Mouse (Mus musculus): ENCODE measurements around the gene Metrn. TPM values are rescaled to one million over a fixed set of nuclear protein-coding genes. Genes with fewer than 3 reads are reported as not detected.

Gene Metrn
- polyA plus RNA-seq, 1 experiment = 44.4 TPM

GRCm38 (mm10) chr17:25806507-25806906 lies 9.6 kb upstream of the Metrn start:
- H3K79me2 ChIP-seq (ENCODE audit: control insufficient read depth, insufficient read depth) = no peaks in the 10 kb centered on the region
- H3K4me3 ChIP-seq = no peak overlapping the region
- TF ChIP-seq TCF12 (IDR thresholded peaks at IDR 0.05; ENCODE audit: insufficient read depth, poor library complexity, severe bottlenecking) = no peak
- no peak for TF ChIP-seq SRF (IDR thresholded peaks at IDR 0.05; ENCODE audit: control insufficient read depth, insufficient read length, low read depth)
- no peak for TF ChIP-seq CEBPB (IDR thresholded peaks at IDR 0.05; ENCODE audit: insufficient read depth, poor library complexity, severe bottlenecking)
- TF ChIP-seq TCF3 (IDR thresholded peaks at IDR 0.05; ENCODE audit: insufficient read length, low read depth) = no peak
- no peak for TF ChIP-seq MAX (IDR thresholded peaks at IDR 0.05; ENCODE audit: low read depth)
- TF ChIP-seq MYOG (IDR thresholded peaks at IDR 0.05; ENCODE audit: control insufficient read depth in 1 of 3, insufficient read depth in 1 of 3, insufficient read length in 2 of 3, low read depth in 2 of 3) = no peak
- no peak for TF ChIP-seq POLR2AphosphoS2 (IDR thresholded peaks at IDR 0.05; ENCODE audit: insufficient read length, low read depth)
- no peak for TF ChIP-seq E2F4 (IDR thresholded peaks at IDR 0.05; ENCODE audit: insufficient read depth)
- TF ChIP-seq POLR2A (IDR thresholded peaks at IDR 0.05; ENCODE audit: insufficient read length, low read depth) = no peak
- TF ChIP-seq REST (IDR thresholded peaks at IDR 0.05; ENCODE audit: insufficient read depth, insufficient read length) = no peak
- no peak for TF ChIP-seq USF1 (IDR thresholded peaks at IDR 0.05; ENCODE audit: low read depth)
- H3K36me3 ChIP-seq (ENCODE audit: control insufficient read depth, insufficient read depth) = no peaks in the 10 kb centered on the region
- H3K4me2 ChIP-seq (ENCODE audit: low read depth) = no peak overlapping the region
- no peaks in the 10 kb centered on the region for H3K27me3 ChIP-seq (ENCODE audit: control insufficient read depth, insufficient read depth, insufficient read length)
- H3ac ChIP-seq (ENCODE audit: control insufficient read depth, insufficient read length) = no peak overlapping the region

GRCm38 (mm10) chr17:25802825-25803517 lies 6.0 kb upstream of the Metrn start:
- no peak overlapping the region for H3ac ChIP-seq (ENCODE audit: control insufficient read depth, insufficient read length)
- TF ChIP-seq POLR2A (IDR thresholded peaks at IDR 0.05; ENCODE audit: insufficient read length, low read depth) (no peak), USF1 (IDR thresholded peaks at IDR 0.05; ENCODE audit: low read depth) (peak; percentile 12), SRF (IDR thresholded peaks at IDR 0.05; ENCODE audit: control insufficient read depth, insufficient read length, low read depth) (no peak), MYOD1 (IDR thresholded peaks at IDR 0.05; ENCODE audit: control insufficient read depth in 1 of 3, insufficient read length in 2 of 3, low read depth in 2 of 3) (peak in 2 of 3 experiments; percentile 53 to 69), MYOG (IDR thresholded peaks at IDR 0.05; ENCODE audit: control insufficient read depth in 1 of 3, insufficient read depth in 1 of 3, insufficient read length in 2 of 3, low read depth in 2 of 3) (peak in 2 of 3 experiments; percentile 29 to 36), MAX (IDR thresholded peaks at IDR 0.05; ENCODE audit: low read depth) (no peak), REST (IDR thresholded peaks at IDR 0.05; ENCODE audit: insufficient read depth, insufficient read length) (no peak), POLR2AphosphoS2 (IDR thresholded peaks at IDR 0.05; ENCODE audit: insufficient read length, low read depth) (no peak), CEBPB (IDR thresholded peaks at IDR 0.05; ENCODE audit: insufficient read depth, poor library complexity, severe bottlenecking) (no peak), E2F4 (IDR thresholded peaks at IDR 0.05; ENCODE audit: insufficient read depth) (no peak), TCF12 (IDR thresholded peaks at IDR 0.05; ENCODE audit: insufficient read depth, poor library complexity, severe bottlenecking) (no peak), TCF3 (IDR thresholded peaks at IDR 0.05; ENCODE audit: insufficient read length, low read depth) (no peak)
- no peak overlapping the region for H3K4me3 ChIP-seq
- H3K4me2 ChIP-seq (ENCODE audit: low read depth) = no peak overlapping the region
- H3K79me2 ChIP-seq (ENCODE audit: control insufficient read depth, insufficient read depth) = no peaks in the 10 kb centered on the region
- no peaks in the 10 kb centered on the region for H3K27me3 ChIP-seq (ENCODE audit: control insufficient read depth, insufficient read depth, insufficient read length)
- H3K36me3 ChIP-seq (ENCODE audit: control insufficient read depth, insufficient read depth) = no peaks in the 10 kb centered on the region

- TF ChIP-seq TCF3 (IDR thresholded peaks at IDR 0.05; ENCODE audit: insufficient read length, low read depth) (no peak), REST (IDR thresholded peaks at IDR 0.05; ENCODE audit: insufficient read depth, insufficient read length) (no peak)
- Histone ChIP-seq H3K79me2 (ENCODE audit: control insufficient read depth, insufficient read depth) (no peaks in the 10 kb centered on the region), H3K36me3 (ENCODE audit: control insufficient read depth, insufficient read depth) (no peaks in the 10 kb centered on the region), H3K4me3 (no peak overlapping the region), H3K4me2 (ENCODE audit: low read depth) (no peak overlapping the region), H3K27me3 (ENCODE audit: control insufficient read depth, insufficient read depth, insufficient read length) (no peaks in the 10 kb centered on the region), H3ac (ENCODE audit: control insufficient read depth, insufficient read length) (no peak overlapping the region)
Observed at GRCm38 (mm10) chr17:25801029-25801428, 4.1 kb upstream of the Metrn start.

- H3K27me3 ChIP-seq (ENCODE audit: control insufficient read depth, insufficient read depth, insufficient read length) = no peaks in the 10 kb centered on the region
- H3K36me3 ChIP-seq (ENCODE audit: control insufficient read depth, insufficient read depth) = no peaks in the 10 kb centered on the region
- no peak for TF ChIP-seq MYOD1 (IDR thresholded peaks at IDR 0.05; ENCODE audit: control insufficient read depth in 1 of 3, insufficient read length in 2 of 3, low read depth in 2 of 3)
- no peak for TF ChIP-seq POLR2A (IDR thresholded peaks at IDR 0.05; ENCODE audit: insufficient read length, low read depth)
- no peak for TF ChIP-seq POLR2AphosphoS2 (IDR thresholded peaks at IDR 0.05; ENCODE audit: insufficient read length, low read depth)
- TF ChIP-seq REST (IDR thresholded peaks at IDR 0.05; ENCODE audit: insufficient read depth, insufficient read length) = no peak
- no peak for TF ChIP-seq TCF3 (IDR thresholded peaks at IDR 0.05; ENCODE audit: insufficient read length, low read depth)
- no peak for TF ChIP-seq SRF (IDR thresholded peaks at IDR 0.05; ENCODE audit: control insufficient read depth, insufficient read length, low read depth)
- no peak for TF ChIP-seq USF1 (IDR thresholded peaks at IDR 0.05; ENCODE audit: low read depth)
- no peak for TF ChIP-seq CEBPB (IDR thresholded peaks at IDR 0.05; ENCODE audit: insufficient read depth, poor library complexity, severe bottlenecking)
- TF ChIP-seq TCF12 (IDR thresholded peaks at IDR 0.05; ENCODE audit: insufficient read depth, poor library complexity, severe bottlenecking) = no peak
- no peak for TF ChIP-seq MAX (IDR thresholded peaks at IDR 0.05; ENCODE audit: low read depth)
- TF ChIP-seq MYOG (IDR thresholded peaks at IDR 0.05; ENCODE audit: control insufficient read depth in 1 of 3, insufficient read depth in 1 of 3, insufficient read length in 2 of 3, low read depth in 2 of 3) = no peak
- no peak for TF ChIP-seq E2F4 (IDR thresholded peaks at IDR 0.05; ENCODE audit: insufficient read depth)
- H3K4me3 ChIP-seq = peak overlapping the region; percentile 47
- H3K4me2 ChIP-seq (ENCODE audit: low read depth) = peak overlapping the region; percentile 93
- peak overlapping the region; percentile 11 for H3ac ChIP-seq (ENCODE audit: control insufficient read depth, insufficient read length)
- no peaks in the 10 kb centered on the region for H3K79me2 ChIP-seq (ENCODE audit: control insufficient read depth, insufficient read depth)
Observed at GRCm38 (mm10) chr17:25796211-25796771, 645 bp downstream of the Metrn start.
